Mouse (Mus musculus) cerebellum, adult 2 months (tissue): ENCODE data around the gene Capn8.

Experiments used
- CTCF ChIP-seq: fragments of 200-500 bp; IDR thresholded peaks from 2 replicates; pipeline ENCODE4 v1.5.1; 2011; ENCODE audit warnings: low read depth, mild to moderate bottlenecking, control low read depth, low read length, moderate library complexity, borderline replicate concordance; ENCODE audit not compliant: insufficient read depth
- POLR2A ChIP-seq: fragments of 200-500 bp; IDR thresholded peaks from 2 replicates; pipeline ENCODE4 v1.6.1; 2011; ENCODE audit warnings: low read length, control low read depth, borderline replicate concordance; ENCODE audit not compliant: insufficient read depth

DNA sequence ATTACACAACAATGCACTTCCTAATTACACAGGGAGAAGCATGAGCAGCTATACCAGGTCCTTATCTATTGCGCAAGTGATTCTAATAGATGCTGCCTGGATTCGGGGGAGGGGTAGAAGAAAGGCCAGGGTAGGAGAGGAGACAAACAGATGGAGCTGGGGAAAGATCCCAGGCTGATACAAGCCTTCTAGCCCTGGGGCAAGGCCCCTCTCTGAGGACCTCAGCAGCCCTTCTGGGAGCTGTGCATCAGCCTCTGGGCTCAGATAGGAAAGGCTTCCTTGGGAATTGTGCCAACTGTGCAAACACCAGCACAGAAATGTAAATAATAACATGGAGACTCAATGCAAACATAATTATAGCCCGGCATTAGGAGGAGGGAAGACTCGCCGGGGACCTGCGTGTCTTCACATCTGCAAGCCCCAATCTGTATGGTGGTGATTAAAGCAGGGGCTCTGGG lies 80.4 kb downstream of the Capn8 start:
- TF ChIP-seq CTCF (no peak), POLR2A (no peak)
